ENCODE assay signal across 17 mouse cellular contexts in genomic region chr3:62962608-62963007, GRCm38 (mm10).
DNase-seq lines count a peak whose midpoint lies in the region; TF ChIP-seq lines count a peak whose summit lies in the region.
"Had no signal": no experiment of that assay in that cellular context is flagged by ENCODE, and none has a peak within 500 bp of the region (broad histone marks: within the 10 kb centered on the region; RNA-seq: fewer than 3 reads in every experiment).

No protein-coding gene starts in this region.

- H3K27me3 ChIP-seq in C2C12 (ENCODE audit: control insufficient read depth, insufficient read depth, insufficient read length): no peaks in the 10 kb centered on the region
- no peaks in the 10 kb centered on the region for H3K27me3 ChIP-seq in hindbrain, embryonic 10.5 days (ENCODE audit: insufficient read depth, poor library complexity, severe bottlenecking)
- H3K27me3 ChIP-seq: CH12.LX, Patski had no signal

- no peak overlapping the region for H3K27ac ChIP-seq in hindbrain, embryonic 10.5 days
- H3K27ac ChIP-seq: hindbrain, embryonic 14.5 days had no signal

- H3K4me1 ChIP-seq in hindbrain, embryonic 10.5 days (replicated peaks): no peaks in the 10 kb centered on the region

- TF ChIP-seq CTCF in C2C12 (IDR thresholded peaks at IDR 0.05; ENCODE audit: control insufficient read depth, insufficient read depth, insufficient read length): no peak

- 65% methylated on average over 4 of the region's 4 CpGs for WGBS in hindbrain, embryonic 10.5 days

- H3K9me3 ChIP-seq in hindbrain, embryonic 10.5 days: no peaks in the 10 kb centered on the region

- DNase-seq in 3T3-L1 (ENCODE audit: low read depth, low spot score): peak; percentile 80
- DNase-seq in adrenal gland, postnatal 25 days: peak; percentile 25
- peak; percentile 9 for DNase-seq in lung, postnatal 10 days
- no peak for DNase-seq in hindbrain, embryonic 10.5 days (ENCODE audit: low spot score)
- DNase-seq in testis, postnatal 14 days (ENCODE audit: low spot score): no peak
- no peak for DNase-seq in cerebellum, adult 9-10 months
- DNase-seq: cerebellum, postnatal 25 days; gastrocnemius, postnatal 36 days; kidney, adult 2 months; kidney, postnatal 25 days; layer of hippocampus, adult 9-11 months; midbrain, embryonic 14.5 days; thymus, adult 18-20 months had no signal

- no peak overlapping the region for H3ac ChIP-seq in C2C12 (ENCODE audit: control insufficient read depth, insufficient read length, low read depth)

- H3K4me3 ChIP-seq in C2C12 (ENCODE audit: insufficient read depth, poor library complexity, severe bottlenecking): no peak overlapping the region
- H3K4me3 ChIP-seq in hindbrain, embryonic 10.5 days: no peak overlapping the region

- no peaks in the 10 kb centered on the region for H3K36me3 ChIP-seq in C2C12 (ENCODE audit: control insufficient read depth, insufficient read depth)
- no peaks in the 10 kb centered on the region for H3K36me3 ChIP-seq in hindbrain, embryonic 10.5 days

- H3K79me3 ChIP-seq in C2C12 (ENCODE audit: low read depth): no peaks in the 10 kb centered on the region

- no peaks in the 10 kb centered on the region for H3K79me2 ChIP-seq in C2C12 (ENCODE audit: control insufficient read depth, insufficient read depth)

TF ChIP-seq in C2C12, 6 proteins besides CTCF, POLR2A, EP300 and RAD21:
- TF ChIP-seq MYOG (IDR thresholded peaks at IDR 0.05; ENCODE audit: control insufficient read depth, extremely low read depth, insufficient read length): no peak
- peak; percentile 92 for TF ChIP-seq USF1 (IDR thresholded peaks at IDR 0.05; ENCODE audit: low read depth)
- no peak for TF ChIP-seq FOSL1 (IDR thresholded peaks at IDR 0.05; ENCODE audit: insufficient read depth, low read length, poor library complexity, severe bottlenecking)
TF ChIP-seq in C2C12: peak in this region for 1.

Comparison
In these comparisons a context has a peak if more than half of its experiments do, and no peak if none do; other contexts are left out.
1. DNase-seq: peak in 3T3-L1 (single experiment), adrenal gland, postnatal 25 days (single experiment) and lung, postnatal 10 days (single experiment); none in hindbrain, embryonic 10.5 days (single experiment), testis, postnatal 14 days (single experiment) and cerebellum, adult 9-10 months (single experiment).